Mouse (Mus musculus): Measurements from ENCODE around the gene Rgs3.

Gene Rgs3

DNA sequence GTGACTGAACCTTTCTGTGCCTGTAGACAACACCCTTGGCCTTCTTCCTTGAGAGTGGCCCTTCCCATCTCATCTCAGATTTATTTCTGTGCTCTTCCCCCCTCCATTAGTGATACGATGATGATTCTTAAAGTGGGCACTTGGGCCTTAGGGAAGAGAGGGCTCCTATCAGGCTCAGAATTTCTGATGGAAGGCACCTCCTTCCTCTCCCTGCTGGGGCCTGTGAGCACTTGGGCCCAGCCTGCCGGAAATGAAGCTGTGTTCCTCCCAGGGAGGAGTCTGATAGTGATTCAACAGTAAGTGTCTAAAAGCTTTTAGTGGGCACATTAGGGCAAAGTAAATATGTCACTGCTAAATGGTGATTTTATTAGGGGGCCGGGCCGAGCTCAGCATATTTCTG, 67.7 kb downstream of the Rgs3 start:
- no peak for DNase-seq (ENCODE audit: extremely low spot score)

DNA sequence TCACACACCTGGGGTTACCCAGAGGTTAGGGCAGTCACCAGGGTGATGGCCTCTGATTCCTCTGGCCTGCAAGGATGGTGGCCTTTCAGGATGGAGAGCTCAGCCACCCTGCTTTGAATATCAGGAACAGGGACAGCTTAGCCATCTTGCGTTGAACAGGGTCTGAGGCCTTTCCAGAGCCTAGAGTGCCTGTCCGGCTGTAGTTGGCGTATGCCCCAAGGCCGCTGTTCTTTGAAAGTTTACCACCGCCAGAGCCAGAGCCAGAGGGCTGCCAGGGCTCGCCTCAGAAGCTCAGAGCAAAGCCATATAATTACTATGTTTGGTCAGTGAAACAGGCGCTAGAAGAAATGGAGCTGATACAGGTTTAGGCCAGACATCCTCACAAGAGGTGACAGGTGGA, 68.9 kb downstream of the Rgs3 start:
- no peak for DNase-seq (ENCODE audit: extremely low spot score)

DNA sequence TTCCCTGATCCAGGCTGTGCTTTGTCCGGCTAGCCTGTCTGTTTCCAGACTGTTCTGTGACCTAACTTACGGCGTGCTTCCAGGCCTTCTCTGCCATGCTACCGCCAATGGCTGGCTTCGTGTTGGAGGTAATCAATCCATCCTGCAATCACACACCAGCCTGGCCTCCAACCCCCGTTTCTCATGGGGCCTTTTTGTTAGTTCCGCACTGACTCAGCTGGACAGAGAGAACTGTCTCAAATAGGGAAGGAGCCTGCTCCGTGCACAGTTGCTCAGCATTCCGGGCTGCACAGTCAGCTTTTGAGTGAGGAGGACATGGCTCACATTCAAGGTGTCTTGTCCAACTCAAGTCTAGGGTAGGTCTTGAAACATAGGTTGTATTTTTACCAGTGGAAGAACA, 69.8 kb downstream of the Rgs3 start:
- DNase-seq (ENCODE audit: extremely low spot score) = no peak

DNA sequence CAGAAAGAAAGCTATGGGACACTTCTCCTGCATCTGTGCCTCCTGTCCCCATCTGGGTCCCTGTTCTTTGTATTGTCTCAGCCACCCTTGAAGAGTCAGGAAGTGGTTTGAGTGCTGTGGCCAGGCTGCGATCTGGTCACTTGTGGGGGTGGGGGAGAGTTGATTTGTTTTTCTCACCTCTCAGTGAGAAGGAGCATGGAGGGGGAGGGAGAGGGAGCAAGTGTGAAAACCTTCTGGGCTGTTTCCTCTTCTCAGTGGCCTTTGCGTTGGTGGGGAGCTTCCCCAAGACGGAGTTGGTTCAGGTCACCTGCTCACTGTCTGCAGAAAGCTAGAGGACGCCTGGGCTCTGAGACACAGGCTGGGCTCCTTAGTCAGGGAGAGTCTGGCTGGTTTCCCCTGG, 70.3 kb downstream of the Rgs3 start:
- no peak for DNase-seq (ENCODE audit: extremely low spot score)

DNA sequence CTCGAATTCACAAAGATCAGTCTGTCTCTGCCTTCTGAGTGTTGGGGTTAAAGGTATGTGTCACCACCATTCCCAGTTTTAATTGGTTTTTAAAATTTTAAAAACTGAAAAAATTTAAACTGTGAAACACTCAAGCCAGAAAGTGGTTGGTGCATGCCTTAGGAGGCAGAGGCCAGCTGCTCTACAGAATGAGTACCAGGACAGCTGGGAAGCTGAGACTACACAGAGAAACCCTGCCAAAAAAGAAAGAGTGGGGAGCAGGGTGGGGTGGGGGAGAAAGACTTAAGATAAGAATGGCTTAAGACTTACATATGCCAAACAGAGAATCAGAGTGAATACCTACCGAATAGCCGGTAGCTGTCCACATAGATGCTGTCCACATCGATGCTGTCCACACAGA, 73.6 kb downstream of the Rgs3 start:
- no peak for DNase-seq (ENCODE audit: extremely low spot score)

DNA sequence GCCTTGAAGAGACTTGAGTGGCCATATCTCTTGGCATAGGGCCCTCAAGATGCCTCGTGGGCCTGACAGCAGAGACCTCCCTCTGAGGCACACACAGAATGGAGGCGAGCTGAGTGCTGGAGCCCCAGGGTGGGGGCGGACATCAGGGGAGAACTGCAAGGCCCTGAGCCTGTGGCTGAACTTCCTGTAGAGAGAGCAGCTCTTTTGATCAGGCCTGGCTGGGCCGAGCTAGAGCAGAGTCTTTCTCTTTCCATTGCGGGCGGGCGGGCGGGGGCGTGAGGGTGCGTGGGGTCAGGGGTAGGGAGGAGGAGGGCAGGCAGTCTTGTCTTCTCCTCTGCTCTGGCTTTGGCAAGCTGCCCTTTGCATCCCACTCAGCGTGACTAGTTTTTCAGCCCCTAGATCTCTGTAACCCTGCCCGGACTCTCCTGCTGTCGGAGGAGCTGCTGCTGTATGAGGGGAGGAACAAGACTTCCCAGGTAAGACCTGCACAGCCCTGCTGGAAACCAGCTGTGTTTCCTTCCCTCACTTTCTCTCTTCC, 74.5 kb downstream of the Rgs3 start:
- no peak for DNase-seq (ENCODE audit: extremely low spot score)

DNA sequence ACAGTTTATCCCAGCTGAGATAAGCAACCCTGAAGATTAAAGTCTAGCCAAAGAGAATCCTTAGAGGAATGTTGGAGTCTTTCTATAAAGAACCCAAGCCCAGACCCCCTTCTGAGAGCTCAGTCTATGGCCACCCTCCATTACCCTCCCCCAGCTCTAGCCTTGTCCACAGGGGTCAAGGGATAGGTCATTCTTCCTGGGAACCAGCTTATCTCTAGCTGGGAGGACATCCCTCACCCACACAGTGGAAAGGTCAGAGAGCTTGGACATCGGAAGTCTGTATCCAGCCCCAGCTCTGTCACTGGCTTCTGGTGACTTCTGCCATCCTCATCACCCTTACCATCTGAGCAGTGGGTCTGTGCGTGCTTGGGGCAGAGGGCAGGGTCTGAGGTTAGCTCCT, 75.2 kb downstream of the Rgs3 start:
- no peak for DNase-seq (ENCODE audit: extremely low spot score)

DNA sequence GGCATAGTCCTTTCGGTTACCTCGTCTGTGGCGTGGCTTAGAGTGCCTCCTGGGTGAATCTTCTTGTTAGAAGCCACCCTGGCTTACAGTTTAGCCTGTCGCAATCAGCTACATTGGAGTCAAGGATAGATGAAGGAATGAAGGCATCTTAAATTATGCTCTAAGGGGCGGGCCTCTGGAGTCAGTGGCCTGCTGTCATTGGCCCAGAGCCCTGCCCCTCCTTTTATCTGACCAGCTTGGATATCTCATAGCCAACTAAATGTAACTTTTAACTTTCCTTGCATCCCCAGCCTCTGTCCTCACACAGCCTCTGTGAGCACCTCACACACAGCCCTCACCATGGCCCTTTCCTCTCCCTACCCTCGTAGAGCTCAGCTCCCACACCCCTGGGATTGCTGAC, 76.4 kb downstream of the Rgs3 start:
- no peak for DNase-seq (ENCODE audit: extremely low spot score)

DNA sequence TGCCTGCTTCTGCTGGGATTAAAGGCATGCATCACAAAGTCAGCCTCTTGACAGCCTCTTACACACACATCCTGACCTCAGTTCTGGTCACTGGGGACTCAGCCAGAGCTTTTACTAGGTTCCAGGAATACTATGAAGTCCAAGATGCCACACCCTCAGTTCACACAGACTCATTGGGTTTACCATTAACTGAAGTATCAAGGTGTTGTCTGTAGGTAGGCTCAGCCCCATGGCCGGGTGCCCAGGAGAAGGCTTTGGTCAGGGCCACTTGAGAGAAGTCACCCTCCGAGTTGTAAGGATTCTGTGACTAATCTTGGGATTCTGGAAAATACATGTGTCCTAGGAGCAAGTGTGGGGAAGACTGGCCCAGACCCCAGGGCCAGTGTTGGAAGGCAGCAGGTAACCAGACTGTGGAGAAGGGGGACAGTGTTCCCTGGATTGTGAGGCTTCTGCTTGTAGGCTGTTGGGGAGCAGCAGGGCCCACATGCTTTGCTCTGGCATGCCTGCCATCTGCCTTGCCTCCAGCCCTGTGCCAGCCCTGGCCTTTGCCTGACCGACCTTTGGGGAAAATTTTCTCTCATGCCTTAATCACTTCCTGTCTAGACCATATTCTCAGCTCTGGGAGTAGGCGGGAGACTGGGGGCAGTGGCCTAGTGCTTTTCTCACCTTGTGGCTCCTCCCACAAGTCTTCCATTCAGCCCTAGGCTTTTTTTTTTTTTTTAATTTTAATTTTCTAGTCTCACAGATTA, 78.4 kb downstream of the Rgs3 start:
- no peak for DNase-seq (ENCODE audit: extremely low spot score)

DNA sequence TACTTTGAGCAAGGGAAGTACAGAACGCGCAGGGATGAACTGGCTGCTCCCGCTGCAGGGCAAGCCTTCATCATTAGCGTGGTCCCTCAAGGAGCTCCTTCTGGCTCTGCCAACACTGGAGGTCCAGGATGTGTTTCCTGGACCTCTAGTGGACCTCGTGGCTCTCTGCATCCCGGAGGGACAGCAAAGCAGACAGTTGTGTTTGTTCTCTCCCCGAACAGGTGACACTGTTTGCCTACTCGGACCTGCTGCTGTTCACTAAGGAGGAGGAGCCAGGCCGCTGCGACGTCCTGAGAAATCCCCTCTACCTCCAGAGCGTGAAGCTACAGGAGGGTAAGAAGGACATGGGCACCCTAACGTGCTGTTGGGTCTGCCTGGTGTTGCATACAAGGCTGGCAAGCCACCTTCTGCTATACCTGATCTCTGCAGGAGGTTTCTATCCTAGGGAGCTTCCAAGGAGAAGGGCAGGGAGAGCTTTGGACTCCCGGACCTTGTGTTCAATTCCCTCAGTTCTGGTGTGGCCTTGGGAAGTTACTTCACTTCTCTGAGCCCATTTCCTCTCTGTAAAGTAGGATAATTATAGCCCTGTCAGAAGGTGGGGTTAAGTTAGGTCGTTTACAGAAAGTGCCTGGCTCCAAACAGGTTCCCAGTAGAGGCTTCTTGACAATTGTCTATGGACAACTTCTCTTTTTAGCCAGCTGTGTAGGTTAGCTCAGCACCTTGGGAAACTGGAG, 81.0 kb downstream of the Rgs3 start:
- no peak for DNase-seq (ENCODE audit: extremely low spot score)

DNA sequence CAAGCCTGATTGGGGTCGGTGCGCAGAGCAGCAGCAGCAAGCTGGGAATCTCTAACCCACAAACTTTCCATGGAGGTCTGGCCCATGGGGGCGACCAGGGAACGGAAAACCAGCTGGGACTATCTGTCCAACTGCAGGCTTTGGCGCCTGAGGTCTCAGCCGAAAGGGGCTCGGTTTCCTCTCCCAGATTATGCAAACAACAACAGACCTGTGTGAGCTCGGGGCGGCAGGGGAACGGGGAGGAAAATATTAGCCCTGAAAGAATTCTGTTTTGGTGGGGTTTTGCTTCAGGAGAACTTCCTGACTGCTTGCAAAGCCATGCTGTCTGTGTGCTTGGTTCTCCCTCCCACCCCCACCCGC, 81.6 kb downstream of the Rgs3 start:
- no peak for DNase-seq (ENCODE audit: extremely low spot score)

DNA sequence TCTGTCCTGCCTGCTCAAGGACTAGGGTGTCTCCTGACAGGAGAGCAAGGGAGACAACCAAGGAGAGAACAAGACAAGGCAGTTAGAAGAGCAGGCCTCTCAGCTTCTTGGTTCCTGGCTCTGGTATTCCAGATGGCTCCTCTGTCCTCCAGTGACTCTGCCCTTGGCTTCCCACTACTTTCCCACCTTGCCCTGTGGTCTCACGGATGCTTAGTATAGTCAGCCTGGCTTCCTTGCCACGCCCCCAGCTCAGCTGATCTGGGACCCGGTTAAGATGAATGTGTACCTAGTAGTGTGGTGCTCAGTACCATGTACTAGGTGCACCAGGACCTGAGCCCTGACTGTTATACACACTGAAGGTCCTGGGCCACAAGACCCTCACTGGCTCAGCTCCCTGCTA, 82.0 kb downstream of the Rgs3 start:
- no peak for DNase-seq (ENCODE audit: extremely low spot score)

DNA sequence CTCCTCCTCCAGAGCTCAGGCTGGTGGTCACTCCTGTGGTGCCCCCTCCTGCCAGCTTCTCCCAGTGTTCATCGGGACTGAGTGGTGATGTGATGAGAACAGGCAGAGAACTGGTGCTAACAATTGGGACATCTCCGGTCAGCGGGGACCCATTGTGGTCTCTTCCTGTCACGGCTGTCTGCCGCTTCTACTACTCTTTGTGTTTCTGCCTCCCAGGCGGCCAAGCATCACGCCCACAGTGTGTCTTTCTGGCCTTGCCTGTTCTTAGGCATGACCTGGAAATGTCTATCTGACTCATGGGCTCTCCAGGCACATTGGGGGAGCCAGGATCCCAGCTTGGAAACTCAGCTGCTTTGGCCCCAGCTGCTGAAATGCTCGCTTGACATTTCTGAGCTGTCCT, 83.8 kb downstream of the Rgs3 start:
- DNase-seq (ENCODE audit: extremely low spot score) = no peak

DNA sequence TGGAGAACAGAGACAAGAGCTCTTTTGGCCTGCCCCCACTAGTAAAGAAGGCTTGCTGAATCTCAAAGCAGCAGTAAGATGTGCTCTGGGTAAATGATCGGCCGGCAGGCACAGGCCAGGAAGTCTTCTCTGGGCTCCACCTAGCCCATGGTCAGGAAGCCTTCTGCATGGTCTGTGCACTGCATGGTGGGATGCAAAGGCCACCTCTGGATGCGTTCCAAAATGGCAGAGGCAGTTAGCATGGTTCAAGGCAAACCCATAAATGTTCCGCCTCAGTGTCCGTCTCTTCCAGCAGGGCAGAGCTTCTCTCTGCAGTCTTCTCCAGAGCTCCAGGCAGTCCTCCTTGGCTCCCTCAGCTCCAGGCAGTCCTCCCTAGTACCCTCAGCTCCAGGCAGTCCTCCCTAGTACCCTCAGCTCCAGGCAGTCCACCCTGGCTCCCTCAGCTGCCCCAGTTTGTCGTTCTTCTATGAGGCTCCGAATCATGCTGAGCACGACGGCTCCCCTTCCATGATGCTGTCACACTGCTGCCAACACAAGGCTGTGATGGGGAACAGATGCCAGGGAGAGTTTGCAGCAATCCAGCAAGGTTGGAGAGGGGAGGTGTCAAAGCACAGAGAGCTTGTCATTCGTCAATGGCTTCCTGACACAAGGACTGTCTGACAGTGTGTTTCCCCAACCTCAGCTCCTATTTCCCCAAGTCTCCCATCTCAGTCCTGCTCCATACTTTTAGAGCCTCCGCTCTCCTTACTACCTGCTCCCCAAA, 84.6 kb downstream of the Rgs3 start:
- no peak for DNase-seq (ENCODE audit: extremely low spot score)

DNA sequence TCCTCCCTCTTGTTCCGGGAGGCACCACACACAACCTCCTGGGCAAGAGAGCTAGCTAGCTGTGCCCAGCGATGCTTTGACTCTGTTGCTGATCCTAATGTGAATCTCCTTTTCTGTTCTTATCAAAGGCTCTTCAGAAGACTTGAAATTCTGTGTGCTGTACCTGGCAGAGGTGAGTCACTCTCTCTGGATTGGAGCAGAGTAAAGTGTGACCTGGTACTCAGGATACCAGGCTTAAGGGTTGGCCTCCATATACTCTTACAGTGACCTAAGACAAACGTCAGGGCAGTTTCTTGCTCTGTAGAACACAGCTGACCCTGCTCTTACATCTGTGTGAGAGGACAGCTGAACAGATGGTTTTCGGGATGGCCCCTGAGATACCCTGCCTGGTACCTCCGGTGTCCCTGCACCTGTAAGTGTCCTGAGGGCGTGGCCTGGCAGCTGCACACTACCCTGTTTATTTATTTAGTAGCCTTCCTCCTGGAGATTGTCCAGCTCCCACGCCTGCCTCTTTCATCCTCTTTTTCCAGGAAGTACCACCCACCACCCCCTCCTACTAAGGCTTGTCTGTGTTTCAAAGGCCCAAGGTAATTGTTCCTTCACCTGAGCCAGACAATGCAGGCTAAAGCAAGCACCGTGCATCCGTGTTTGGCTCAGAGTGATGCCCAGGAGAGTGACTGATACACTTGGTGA, 87.1 kb downstream of the Rgs3 start:
- no peak for DNase-seq (ENCODE audit: extremely low spot score)

DNA sequence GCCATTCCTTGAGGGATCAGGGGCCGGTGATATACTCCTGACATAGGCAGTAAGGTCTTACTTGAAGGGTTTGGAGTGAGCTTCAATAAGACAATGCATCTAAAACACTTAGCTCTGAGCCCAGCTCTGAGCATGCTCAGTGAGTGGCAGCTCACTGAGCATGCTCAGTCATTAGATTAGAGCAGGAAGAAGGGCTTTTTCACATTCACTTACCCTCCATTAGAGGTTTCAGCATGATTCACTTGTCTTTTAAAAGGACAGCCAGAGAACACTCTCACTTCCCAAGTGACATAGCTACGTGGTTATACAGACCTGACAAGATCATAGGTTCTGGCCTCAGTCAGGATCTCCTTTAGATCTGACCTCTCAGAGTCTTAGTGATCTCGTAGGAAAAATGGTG, 89.2 kb downstream of the Rgs3 start:
- no peak for DNase-seq (ENCODE audit: extremely low spot score)

DNA sequence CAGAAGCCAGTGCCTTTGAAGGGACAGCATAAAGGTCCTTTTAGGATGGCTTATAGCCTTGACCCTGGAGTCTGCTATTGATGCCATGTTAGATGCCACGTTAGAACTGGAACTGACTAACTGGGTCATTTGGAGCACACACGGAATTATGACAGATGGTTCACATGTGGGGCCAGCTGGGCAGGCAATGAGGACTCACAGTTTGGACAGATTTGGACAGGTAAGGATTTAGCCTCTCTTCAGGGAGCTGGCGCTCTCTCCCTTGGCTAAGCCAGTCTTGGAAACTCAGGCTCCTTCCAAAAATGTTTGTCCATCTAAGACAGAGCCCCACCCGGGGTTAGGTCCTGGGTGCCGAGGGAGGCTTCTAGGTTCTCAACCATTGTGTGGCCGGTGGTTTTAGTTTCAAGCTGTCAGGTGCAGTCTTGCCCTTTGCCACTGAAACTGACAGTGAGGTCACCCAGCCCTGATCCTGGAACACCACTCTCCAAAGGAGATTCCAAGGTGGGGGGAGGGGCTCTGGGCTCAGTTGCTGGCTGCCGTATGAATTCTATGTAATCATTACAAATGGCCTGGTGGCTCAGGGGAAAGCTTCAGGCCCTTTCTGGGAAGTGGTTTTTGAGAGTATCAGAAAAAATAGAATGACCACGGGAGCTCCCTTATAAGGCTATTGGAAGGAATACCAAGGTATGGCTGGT, 90.0 kb downstream of the Rgs3 start:
- DNase-seq (ENCODE audit: extremely low spot score) = no peak

DNA sequence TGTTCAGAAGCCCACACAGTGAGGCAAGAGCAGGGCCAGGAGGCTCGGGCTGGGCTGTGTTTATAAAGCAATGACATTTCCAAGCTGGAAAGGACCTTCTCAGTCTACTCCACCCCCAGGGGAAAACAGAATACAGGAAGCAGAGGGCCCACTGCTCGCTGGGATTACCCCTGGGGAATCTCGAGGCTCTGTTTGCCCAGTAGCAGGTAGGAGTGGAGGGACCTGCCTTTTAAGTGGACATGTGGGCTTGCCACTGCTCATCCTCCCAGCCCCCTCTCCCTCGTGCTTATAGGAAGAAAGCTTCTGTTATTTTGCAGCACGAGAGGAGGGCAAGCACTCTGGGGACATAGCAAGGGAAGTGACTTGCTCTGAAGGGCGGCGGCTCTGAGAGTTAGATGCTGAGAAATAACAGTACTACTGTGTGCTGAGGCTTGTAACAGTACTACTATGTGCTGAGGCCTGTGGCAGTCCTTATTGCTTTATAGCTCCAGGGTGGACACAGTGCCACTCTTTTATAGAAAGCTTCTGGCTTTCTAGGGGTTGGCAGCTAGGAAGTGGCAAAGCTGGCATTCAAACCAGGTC, 91.6 kb downstream of the Rgs3 start:
- DNase-seq (ENCODE audit: extremely low spot score) = no peak

DNA sequence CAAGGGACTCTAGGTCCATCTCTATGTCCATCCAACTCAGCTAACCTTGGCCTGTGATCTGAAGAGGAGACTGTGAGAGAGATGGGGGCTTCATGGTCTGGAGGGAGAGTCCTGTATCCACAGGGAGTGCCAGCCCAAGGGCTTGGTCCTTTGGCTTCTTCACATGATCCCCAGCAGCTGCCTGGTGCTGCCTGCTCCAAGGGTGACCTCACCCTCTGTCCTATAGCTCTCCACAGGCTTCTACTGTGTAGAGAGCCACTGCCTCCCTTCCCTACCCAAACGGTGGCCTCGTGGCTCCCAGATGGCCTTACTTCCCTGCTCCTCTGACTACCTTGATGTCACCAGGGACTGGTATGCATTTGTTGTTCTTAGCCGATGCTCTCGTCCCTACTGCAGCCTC, 92.6 kb downstream of the Rgs3 start:
- no peak for DNase-seq (ENCODE audit: extremely low spot score)

DNA sequence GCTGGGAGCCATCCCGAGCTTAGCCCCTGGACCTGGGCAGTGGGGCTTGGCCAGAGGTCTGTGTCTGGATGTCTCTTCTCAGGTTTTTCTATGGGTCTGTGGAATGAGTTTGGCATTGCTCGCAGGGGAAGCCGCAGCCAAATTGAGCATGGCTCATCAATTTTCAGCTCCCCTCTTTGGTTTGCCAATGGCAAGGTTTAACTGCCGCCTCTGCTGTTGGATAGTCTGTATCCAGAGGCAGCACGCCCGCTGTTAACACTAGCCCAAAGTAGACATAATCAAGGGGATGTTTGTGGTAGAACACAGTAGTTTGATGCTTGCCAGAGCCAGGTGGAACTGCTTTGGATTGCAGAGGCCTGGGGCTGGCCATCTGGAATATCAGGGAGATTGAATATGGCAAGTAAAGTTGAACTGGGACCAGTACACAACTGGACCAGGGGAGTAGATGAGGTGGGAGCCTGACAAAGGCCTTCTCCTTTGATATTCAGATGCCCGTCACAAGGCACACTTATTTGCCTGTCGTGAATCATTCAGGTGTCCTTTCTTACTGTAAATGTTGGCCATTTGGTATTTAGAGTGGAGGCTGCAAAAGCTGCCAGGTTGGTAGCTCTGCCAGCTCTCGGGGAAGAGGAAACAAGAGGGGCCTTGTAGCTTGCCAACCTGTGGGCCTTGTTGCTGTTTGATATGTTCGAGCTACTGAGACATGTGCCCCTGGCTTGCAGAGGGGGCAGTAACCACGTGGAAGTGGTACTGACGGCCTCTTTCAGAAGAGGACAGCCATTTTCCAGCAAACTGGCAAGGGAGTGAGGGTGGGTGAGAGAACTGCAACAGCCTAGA, 93.5 kb downstream of the Rgs3 start:
- no peak for DNase-seq (ENCODE audit: extremely low spot score)
